Mouse (Mus musculus) heart, embryonic 10.5 days (tissue): ENCODE data around the gene Tuba1a. TPM values are rescaled to one million over a fixed set of nuclear protein-coding genes. Genes with fewer than 3 reads are reported as not detected.
A peak's percentile ranks its signal among the peaks of the same experiment; 100 is the strongest.

Experiments
- DNase-seq: peaks from one replicate; pipeline ENCODE4 v3.0.0-alpha.2; 2017; ENCODE audit warnings: low spot score
- H3K27ac ChIP-seq: fragments of 300-500 bp; sonication (generic); 2 replicates; pipeline ENCODE4 v1.5.1; 2016; ENCODE audit warnings: mild to moderate bottlenecking
- H3K27me3 ChIP-seq: fragments of 300-500 bp; sonication (generic); 2 replicates; pipeline ENCODE4 v1.6.1; 2016; ENCODE audit warnings: mild to moderate bottlenecking; ENCODE audit not compliant: poor library complexity, insufficient read depth, severe bottlenecking
- H3K36me3 ChIP-seq: fragments of 300-500 bp; sonication (generic); 2 replicates; pipeline ENCODE4 v1.6.1; 2016; ENCODE audit warnings: mild to moderate bottlenecking, moderate library complexity
- H3K4me1 ChIP-seq: fragments of 300-500 bp; sonication (generic); 2 replicates; pipeline ENCODE4 v1.6.1; 2016; ENCODE audit warnings: mild to moderate bottlenecking
- H3K4me3 ChIP-seq: fragments of 300-500 bp; sonication (generic); 2 replicates; pipeline ENCODE4 v1.5.1; 2016; ENCODE audit warnings: mild to moderate bottlenecking, moderate library complexity
- H3K9me3 ChIP-seq: fragments of 300-500 bp; sonication (generic); 2 replicates; pipeline ENCODE4 v1.6.1; 2016; ENCODE audit warnings: mild to moderate bottlenecking, moderate library complexity
- WGBS: fragments of 180-500 bp; shearing (Covaris S2); methylation state at CpG from one replicate; pipeline ENCODE4 v1.1.7; 2016; 5-methylcytosine and 5-hydroxymethylcytosine counted together
- polyA plus RNA-seq: library from polyadenylated mRNA; unstranded; fragments of >200 nt; fragmentation: Nextera tagmentation; extraction: Ambion mirVana; gene quantifications from 2 replicates; pipeline ENCODE4 v1.2.1, GENCODE M21; 2016

The Tuba1a gene
- polyA plus RNA-seq, 1 experiment from 2014 or later = 1,394 TPM

DNA sequence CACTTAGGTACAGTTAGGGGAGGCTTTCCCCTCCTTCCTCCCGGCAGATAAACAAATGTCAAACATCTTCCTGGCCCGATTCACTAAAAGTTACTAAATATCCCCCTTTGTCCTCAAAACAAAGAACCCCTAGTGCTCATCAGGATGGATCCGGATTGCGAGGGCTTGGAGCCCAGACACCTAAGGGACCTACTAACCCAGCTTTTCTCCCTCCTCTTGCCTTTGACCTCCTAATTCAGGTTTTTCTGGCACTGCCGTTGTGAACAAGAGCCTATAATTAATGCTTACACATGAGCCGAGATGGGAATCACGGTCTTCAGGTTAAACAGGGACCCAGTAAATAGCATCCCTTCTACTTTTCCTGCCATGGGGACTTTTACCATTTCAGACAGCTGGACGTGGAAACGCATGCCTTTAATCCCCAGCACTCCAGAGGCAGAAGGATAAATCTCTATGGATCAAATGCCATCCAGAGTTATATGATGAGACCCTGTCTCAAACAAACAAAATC, 38.1 kb upstream of the Tuba1a start:
- Histone ChIP-seq H3K4me1 (peaks cover 79% of the 10 kb centered on the region), H3K27me3 (no peaks in the 10 kb centered on the region), H3K9me3 (no peaks in the 10 kb centered on the region), H3K36me3 (no peaks in the 10 kb centered on the region), H3K27ac (peak overlapping the region; percentile 94), H3K4me3 (peak overlapping the region; percentile 19; the same call in 1 of the 2 replicates)
- WGBS = 32% methylated on average over 9 of the region's 9 CpGs
- no peak for DNase-seq

DNA sequence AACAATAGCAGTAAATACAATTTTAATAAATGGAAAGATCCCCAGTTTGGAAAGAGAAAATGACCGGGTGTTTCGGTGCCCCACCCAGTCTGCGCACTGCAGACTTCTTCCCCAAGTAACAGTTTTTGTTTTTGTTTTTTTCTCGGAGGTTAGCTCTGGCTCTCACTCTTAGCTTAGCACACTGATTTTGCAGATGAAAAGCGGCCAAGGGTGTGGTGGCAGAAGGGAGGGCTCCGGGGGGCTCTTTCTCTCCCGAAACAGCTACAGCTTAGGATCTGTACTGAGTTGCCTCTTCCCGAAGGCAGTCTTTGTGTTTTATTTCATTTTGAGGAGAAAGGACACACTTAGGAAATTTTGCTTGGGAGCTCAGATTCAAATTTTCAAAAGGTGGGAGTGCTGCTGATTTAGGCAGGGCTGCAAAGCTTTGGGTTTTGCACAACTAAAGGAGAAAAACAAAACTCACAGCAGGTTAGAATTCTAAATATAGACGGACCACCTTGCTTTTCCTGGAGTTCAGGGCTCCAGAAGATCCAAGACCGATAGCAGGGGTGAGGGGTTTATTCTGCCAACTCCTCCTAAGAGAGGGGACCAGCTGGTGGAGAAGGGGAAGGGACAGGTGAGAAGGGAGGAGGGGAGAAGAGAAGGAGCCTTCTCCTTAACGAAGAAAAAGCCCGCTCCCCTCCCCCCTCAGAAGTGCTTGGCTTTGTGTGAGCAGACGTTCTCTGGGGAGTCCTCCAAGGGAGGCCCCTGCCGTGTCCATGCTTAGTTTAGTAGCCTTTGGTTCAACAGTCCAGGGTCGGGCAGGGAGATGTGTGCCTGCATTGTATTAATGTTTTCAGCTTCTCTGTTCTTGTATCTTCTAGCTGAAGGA, 37.4 kb upstream of the Tuba1a start:
- H3K27ac ChIP-seq = peak overlapping the region; percentile 94
- H3K27me3 ChIP-seq = no peaks in the 10 kb centered on the region
- peaks cover 77% of the 10 kb centered on the region for H3K4me1 ChIP-seq
- no peaks in the 10 kb centered on the region for H3K9me3 ChIP-seq
- no peaks in the 10 kb centered on the region for H3K36me3 ChIP-seq
- WGBS = 23% methylated on average over 15 of the region's 15 CpGs
- no peak for DNase-seq
- peak overlapping the region; percentile 19 for H3K4me3 ChIP-seq

DNA sequence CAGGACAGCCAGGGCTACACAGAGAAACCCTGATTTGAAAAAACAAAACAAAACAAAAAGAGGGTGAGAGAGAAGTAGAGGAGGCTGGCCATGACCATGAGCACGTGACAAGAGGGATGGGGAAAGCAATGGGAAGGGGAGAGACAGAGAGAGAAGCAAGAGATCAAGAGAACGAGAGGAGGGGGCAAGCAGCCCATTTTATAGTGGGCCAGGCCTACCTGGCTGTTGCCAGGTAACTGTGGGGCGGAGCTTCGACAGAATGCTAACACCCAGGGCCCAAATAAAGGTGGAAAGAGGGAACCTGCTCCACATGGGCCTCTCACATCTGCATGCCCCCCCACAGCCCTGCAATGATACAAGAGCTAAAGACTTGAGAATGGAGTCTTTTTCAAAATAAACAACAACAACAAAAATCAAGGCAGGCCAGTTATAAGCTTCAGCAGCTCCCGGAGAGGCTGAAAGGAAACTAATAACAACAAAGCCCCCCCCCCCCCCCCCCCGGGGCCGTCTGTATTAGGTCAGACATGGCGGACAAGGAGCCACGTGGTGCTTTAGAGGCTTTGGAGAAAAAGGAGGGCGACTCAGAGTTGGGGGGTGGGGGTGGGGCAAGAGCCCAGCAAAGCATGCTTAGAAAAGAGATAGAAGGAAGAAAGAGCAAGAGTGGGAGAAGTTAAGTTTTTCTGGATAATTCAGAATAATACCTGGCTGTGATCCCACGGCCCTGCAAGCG, 36.4 kb upstream of the Tuba1a start:
- Histone ChIP-seq H3K27me3 (no peaks in the 10 kb centered on the region), H3K4me1 (peaks cover 74% of the 10 kb centered on the region), H3K27ac (peak overlapping the region; percentile 94), H3K4me3 (no peak overlapping the region), H3K9me3 (no peaks in the 10 kb centered on the region), H3K36me3 (no peaks in the 10 kb centered on the region)
- 35% methylated on average over 12 of the region's 12 CpGs for WGBS
- DNase-seq = no peak

DNA sequence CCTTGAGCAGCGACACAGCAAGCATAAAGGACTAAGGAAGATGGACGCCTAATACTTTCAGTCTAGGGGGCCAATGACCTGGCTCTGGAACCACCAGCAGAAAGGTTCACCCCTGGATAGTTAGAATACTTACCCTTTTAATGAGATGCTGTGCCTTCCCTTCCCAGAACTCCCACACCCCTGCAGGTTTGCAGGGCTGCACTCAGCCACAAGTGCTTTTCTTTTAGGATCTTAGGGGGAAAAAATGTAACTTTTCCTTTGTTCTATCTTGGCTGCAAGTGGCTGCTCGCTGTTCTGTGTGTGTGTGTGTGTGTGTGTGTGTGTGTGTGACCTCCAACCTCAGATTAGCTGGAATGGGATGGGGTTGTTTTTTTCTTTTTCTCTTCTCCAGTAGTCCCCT, 35.3 kb upstream of the Tuba1a start:
- DNase-seq = no peak
- Histone ChIP-seq H3K4me1 (peaks cover 77% of the 10 kb centered on the region), H3K9me3 (no peaks in the 10 kb centered on the region), H3K27me3 (no peaks in the 10 kb centered on the region), H3K4me3 (no peak overlapping the region), H3K36me3 (no peaks in the 10 kb centered on the region), H3K27ac (peak overlapping the region; percentile 17)
- WGBS = 76% methylated on average over 3 of the region's 3 CpGs

DNA sequence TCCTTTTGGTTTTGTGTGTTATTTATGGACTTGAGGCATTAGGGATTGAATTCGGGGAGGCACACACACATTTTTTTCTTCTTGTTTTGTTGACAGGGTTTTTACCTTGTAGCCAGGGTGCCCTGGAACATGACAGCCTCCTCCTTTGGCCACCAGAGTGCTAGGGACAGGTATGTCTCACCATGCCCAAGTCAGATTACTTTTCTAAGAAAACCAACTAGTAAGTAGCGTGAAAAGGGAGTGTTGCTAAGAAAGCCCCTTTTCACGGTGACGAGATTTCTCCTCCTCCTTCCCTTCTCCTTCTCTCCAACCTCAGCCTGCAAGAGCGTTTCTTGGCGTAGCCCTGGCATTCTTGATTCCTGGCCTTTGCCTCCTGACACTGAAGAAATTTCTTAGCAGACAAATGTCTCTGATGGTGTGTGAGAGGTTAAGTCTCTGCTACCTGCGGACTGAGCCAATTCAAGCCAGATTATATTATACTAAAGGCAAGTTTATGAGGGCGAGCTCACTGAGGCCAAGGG, 34.2 kb upstream of the Tuba1a start:
- Histone ChIP-seq H3K4me1 (peaks cover 80% of the 10 kb centered on the region), H3K27ac (peak overlapping the region; percentile 93), H3K4me3 (peak overlapping the region; percentile 15; the same call in 1 of the 2 replicates), H3K27me3 (no peaks in the 10 kb centered on the region), H3K9me3 (no peaks in the 10 kb centered on the region), H3K36me3 (no peaks in the 10 kb centered on the region)
- no peak for DNase-seq
- 56% methylated on average over 8 of the region's 8 CpGs for WGBS

DNA sequence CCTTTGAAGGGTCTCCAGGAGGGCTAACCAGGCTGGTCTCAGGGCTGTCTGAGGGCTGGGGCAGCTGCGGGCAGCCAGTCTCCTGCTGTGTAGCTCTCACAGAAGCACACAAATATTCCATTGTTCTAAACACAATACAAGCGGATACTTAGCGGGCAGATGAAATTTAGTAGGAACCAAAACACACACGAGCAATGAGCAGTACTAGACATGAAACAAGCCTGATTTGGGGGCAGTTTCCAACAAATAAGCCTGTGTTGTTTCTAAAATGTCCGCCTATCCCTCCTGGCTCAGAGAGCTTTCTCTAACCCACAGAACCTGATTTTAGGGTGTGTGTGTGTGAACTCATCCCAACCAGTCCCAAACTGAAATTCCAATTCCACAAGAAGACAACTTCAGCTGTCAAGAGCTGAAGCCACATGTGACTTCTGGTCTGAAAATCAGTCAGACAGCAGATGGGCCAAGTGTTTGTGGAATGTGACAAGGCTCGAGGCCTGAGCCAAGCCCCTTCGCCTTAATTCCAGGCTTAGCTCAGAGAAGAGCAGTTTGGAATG, 33.7 kb upstream of the Tuba1a start:
- Histone ChIP-seq H3K27ac (peak overlapping the region; percentile 93), H3K9me3 (no peaks in the 10 kb centered on the region), H3K4me3 (peak overlapping the region; percentile 15; the same call in 1 of the 2 replicates), H3K27me3 (no peaks in the 10 kb centered on the region), H3K36me3 (no peaks in the 10 kb centered on the region), H3K4me1 (peaks cover 78% of the 10 kb centered on the region)
- 22% methylated on average over 7 of the region's 7 CpGs for WGBS
- peak; percentile 73 for DNase-seq

DNA sequence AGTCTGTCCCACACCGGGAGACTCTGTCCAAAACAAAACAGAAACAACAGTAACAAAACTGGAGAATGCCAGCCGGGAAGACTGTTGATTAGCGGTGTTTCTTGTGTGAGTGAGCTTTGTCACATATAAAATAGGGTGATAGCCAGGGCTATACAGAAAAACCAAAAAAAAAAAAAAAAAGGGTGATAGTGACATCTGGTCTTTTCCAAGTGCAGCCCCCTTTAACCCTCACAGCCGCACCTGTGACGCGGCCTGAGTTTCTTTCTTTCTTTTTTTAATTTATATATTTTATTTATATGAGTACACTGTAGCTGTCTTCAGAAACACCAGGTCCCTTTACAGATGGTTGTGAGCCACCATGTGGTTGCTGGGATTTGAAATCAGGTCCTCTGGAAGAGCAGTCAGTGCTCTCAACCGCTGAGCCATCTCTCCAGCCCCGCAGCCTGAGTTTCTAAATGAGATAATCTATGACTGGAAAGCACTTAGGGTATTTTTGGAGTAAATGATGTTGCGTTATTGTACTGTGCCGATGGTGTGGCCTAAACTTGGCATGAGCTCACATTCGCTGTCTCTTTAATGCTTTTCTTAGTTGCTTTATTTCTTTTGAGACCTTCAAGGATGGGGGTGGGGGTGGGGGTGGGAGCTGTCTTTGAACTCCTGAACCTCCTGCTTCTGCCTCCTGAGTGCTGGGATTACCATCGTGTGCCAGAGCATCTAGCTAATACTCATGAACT, 32.6 kb upstream of the Tuba1a start:
- DNase-seq = no peak
- no peaks in the 10 kb centered on the region for H3K9me3 ChIP-seq
- WGBS = 23% methylated on average over 12 of the region's 12 CpGs

DNA sequence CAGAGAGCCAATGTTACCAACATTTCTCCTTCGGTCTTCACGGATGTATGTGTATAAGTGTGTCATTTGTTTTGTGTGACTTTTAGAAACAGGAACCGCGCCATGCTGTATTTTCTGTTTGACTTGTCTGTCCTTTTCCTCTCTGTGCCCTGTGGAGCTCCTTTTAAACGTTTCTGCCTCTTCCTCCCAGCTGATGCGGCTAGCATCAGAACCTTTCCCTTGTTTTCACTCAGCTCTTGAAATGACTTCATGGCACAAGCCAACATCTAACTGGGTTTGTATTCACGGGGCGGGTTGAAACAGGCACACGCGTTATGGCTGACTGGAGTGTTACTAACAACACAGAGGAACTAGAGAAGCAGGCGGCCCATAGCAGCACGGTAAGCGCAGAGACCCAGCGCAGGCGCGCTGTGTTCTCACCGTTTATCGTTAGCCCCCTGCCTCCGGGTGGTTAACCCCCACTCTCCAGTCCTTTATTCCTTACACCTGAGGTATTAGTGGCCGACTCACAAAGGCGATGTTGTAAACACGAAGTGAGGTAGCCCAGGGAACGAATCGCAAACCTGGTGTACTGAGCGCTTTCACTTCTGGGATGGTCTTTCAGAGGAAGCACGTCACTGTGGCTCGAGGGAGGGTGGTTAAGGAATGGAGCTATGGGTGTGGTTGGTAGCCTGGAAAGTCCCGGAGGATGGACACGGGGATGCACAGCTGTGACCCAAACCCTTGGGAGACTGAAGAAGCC, 31.9 kb upstream of the Tuba1a start:
- WGBS = 5% methylated on average over 29 of the region's 29 CpGs
- H3K36me3 ChIP-seq = no peaks in the 10 kb centered on the region
- H3K4me1 ChIP-seq = peaks cover 67% of the 10 kb centered on the region
- peak overlapping the region; percentile 93 for H3K27ac ChIP-seq
- no peaks in the 10 kb centered on the region for H3K27me3 ChIP-seq
- H3K4me3 ChIP-seq = peak overlapping the region; percentile 63
- H3K9me3 ChIP-seq = no peaks in the 10 kb centered on the region
- peak; percentile 93 for DNase-seq

More for the DNA sequence above, 32.6 kb upstream of the Tuba1a start:
- Histone ChIP-seq H3K27ac (peak overlapping the region; percentile 93), H3K27me3 (no peaks in the 10 kb centered on the region), H3K4me1 (peaks cover 75% of the 10 kb centered on the region), H3K36me3 (no peaks in the 10 kb centered on the region), H3K4me3 (peak overlapping the region; percentile 63)

DNA sequence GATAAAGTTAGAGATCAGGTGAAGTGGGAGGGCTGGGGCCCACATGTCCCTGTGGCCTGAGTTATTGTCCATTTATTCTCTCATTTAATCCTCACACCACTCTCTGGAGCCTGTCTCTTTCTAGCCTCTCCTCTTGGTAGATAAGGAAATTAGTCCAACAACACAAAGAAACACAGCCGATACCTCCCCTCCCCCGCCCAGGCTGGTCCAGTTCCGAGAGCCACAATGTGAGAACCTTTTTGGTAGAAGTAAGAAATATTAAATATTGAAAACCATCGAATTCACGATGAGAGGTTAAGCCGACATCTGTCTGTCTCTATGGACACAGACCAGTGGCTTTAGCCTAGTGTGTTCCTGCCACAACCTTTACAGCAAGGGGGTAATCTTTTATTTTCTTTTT, 31.2 kb upstream of the Tuba1a start:
- H3K27ac ChIP-seq = peak overlapping the region; percentile 93
- H3K9me3 ChIP-seq = no peaks in the 10 kb centered on the region
- peak; percentile 74 for DNase-seq
- 34% methylated on average over 6 of the region's 6 CpGs for WGBS
- no peaks in the 10 kb centered on the region for H3K36me3 ChIP-seq
- peaks cover 60% of the 10 kb centered on the region for H3K4me1 ChIP-seq
- H3K27me3 ChIP-seq = no peaks in the 10 kb centered on the region
- peak overlapping the region; percentile 63 for H3K4me3 ChIP-seq

DNA sequence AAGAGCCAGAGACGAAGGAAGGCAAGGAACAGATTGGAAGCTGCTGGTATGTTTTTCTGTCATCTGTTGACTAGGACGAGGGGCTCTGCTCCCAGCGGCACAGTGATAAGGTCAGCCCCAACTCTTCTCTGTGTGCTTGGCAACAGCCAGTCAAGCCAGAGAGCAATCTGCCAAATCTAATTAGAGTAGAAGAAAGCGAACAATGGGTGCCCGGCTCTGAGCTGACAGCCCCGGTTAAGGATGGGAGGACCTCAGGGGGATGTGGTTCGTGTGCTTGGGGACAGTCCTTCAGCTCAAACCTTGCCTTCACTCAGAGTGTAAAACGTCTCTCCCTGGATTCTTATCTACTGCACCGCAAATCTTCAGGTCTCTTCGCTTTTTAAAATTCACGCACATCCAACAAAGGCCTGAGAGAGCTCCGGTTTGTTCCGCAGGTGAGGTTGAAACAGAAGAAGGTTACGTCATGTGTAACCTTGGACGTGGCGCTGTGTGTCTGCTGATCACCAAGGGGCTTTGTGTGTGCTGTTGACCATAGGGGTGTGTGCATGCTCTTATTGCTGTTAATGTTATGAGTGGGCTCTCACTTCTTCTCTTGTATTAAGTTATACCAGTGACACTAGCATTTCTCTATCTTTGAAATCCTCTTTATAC, 30.1 kb upstream of the Tuba1a start:
- DNase-seq = peak; percentile 74
- H3K36me3 ChIP-seq = no peaks in the 10 kb centered on the region
- no peaks in the 10 kb centered on the region for H3K9me3 ChIP-seq
- 32% methylated on average over 16 of the region's 16 CpGs for WGBS
- peak overlapping the region; percentile 45 for H3K4me3 ChIP-seq
- peak overlapping the region; percentile 83 for H3K27ac ChIP-seq
- peaks cover 55% of the 10 kb centered on the region for H3K4me1 ChIP-seq
- H3K27me3 ChIP-seq = no peaks in the 10 kb centered on the region

DNA sequence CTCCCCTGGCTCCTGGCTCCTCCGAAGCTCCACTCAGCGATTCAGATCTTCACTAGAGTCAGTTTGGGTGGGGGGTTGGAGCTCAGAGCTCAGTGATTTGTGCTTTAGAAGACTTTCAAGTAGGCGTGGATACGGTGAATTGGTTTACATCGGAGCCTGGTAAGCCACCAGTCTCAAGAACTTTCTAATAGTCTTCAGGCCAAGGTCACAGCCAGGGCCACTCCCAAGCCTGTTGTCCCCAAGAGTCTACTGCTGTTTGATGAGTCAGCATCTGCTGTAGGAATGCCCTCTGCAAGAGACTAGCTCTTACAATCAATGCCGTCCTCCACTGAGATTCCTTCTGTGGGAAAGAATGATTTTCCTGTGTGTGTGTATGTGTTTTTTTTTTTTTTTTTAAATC, 28.6 kb upstream of the Tuba1a start:
- WGBS = 74% methylated on average over 6 of the region's 6 CpGs

More for the DNA sequence above, 28.6 kb upstream of the Tuba1a start:
- H3K9me3 ChIP-seq = no peaks in the 10 kb centered on the region
- H3K36me3 ChIP-seq = no peaks in the 10 kb centered on the region
- peaks cover 56% of the 10 kb centered on the region for H3K4me1 ChIP-seq
- H3K27ac ChIP-seq = peak overlapping the region; percentile 67
- no peaks in the 10 kb centered on the region for H3K27me3 ChIP-seq
- no peak for DNase-seq
- no peak overlapping the region for H3K4me3 ChIP-seq
